ENCODE assay signal across 27 mouse cellular contexts in the genomic region with DNA sequence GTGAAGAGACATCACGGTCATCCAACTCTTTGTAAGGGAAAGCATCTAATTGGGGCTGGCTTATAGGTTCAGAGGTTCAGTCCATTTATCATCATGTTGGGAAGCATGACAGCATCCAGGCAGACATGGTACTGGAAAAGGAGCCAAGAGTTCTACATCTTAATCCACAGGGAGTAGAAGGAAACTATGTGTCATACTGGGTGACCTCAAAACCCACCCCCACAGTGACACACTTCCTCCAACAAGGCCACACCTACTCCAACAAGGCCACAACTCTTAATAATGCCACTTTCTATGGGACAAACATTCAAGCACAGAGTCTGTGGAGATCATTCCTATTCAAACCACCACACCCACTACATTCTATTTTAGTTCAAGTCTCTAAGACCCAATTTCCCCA. TPM values are rescaled to one million over a fixed set of nuclear protein-coding genes. Genes with fewer than 3 reads are reported as not detected.
DNase-seq lines count a peak whose midpoint lies in the region; ATAC-seq and TF ChIP-seq lines count a peak whose summit lies in the region.
"Had no signal": no experiment of that assay in that cellular context is flagged by ENCODE, and none has a peak within 500 bp of the region (broad histone marks: within the 10 kb centered on the region; RNA-seq: fewer than 3 reads in every experiment).

No protein-coding gene starts in this region.

- no peak for ATAC-seq in kidney, embryonic 16.5 days (ENCODE audit: low FRiP score, low TSS enrichment)
- no peak for ATAC-seq in midbrain, embryonic 11.5 days (ENCODE audit: low FRiP score)
- ATAC-seq in midbrain, embryonic 15.5 days (replicated peaks), result no peak
- ATAC-seq: forebrain, embryonic 13.5 days; hindbrain, embryonic 16.5 days; midbrain, embryonic 16.5 days; Patski had no signal

- WGBS in kidney, embryonic 16.5 days, result 78% methylated on average over 1 of the region's 1 CpGs
- 100% methylated on average over 1 of the region's 1 CpGs for WGBS in midbrain, embryonic 11.5 days
- 95% methylated on average over 1 of the region's 1 CpGs for WGBS in midbrain, embryonic 15.5 days
- 98% methylated on average over 1 of the region's 1 CpGs for WGBS in hindbrain, embryonic 10.5 days

- no peaks in the 10 kb centered on the region for H3K9me3 ChIP-seq in kidney, embryonic 16.5 days (ENCODE audit: low read length)
- no peaks in the 10 kb centered on the region for H3K9me3 ChIP-seq in midbrain, embryonic 11.5 days (ENCODE audit: control insufficient read depth, low read length)
- no peaks in the 10 kb centered on the region for H3K9me3 ChIP-seq in midbrain, embryonic 15.5 days
- H3K9me3 ChIP-seq in hindbrain, embryonic 10.5 days, result no peaks in the 10 kb centered on the region
- H3K9me3 ChIP-seq: forebrain, embryonic 13.5 days; G1E; heart, embryonic 15.5 days; kidney, embryonic 15.5 days; limb, embryonic 10.5 days; limb, embryonic 15.5 days; liver, embryonic 13.5 days; stomach, embryonic 15.5 days had no signal

- no peaks in the 10 kb centered on the region for H3K4me1 ChIP-seq in kidney, embryonic 16.5 days (ENCODE audit: insufficient read depth, low read length)
- no peaks in the 10 kb centered on the region for H3K4me1 ChIP-seq in midbrain, embryonic 11.5 days (ENCODE audit: control insufficient read depth, insufficient read depth, low read length)
- H3K4me1 ChIP-seq in midbrain, embryonic 15.5 days, result no peaks in the 10 kb centered on the region
- no peaks in the 10 kb centered on the region for H3K4me1 ChIP-seq in hindbrain, embryonic 10.5 days (replicated peaks)
- H3K4me1 ChIP-seq: forebrain, embryonic 13.5 days; heart, embryonic 15.5 days; kidney, embryonic 15.5 days; limb, embryonic 10.5 days; limb, embryonic 15.5 days; liver, embryonic 13.5 days; stomach, embryonic 15.5 days had no signal

- H3K27me3 ChIP-seq in kidney, embryonic 16.5 days (ENCODE audit: insufficient read depth, low read length), result no peaks in the 10 kb centered on the region
- no peaks in the 10 kb centered on the region for H3K27me3 ChIP-seq in midbrain, embryonic 11.5 days (ENCODE audit: control insufficient read depth, insufficient read depth, low read length)
- no peaks in the 10 kb centered on the region for H3K27me3 ChIP-seq in midbrain, embryonic 15.5 days (replicated peaks)
- no peaks in the 10 kb centered on the region for H3K27me3 ChIP-seq in hindbrain, embryonic 10.5 days (ENCODE audit: insufficient read depth, poor library complexity, severe bottlenecking)
- H3K27me3 ChIP-seq: forebrain, embryonic 13.5 days; heart, embryonic 15.5 days; kidney, embryonic 15.5 days; limb, embryonic 15.5 days; liver, embryonic 13.5 days; Patski; stomach, embryonic 15.5 days had no signal

- no peak overlapping the region for H3K4me2 ChIP-seq in kidney, embryonic 16.5 days (replicated peaks; ENCODE audit: low read depth, low read length)
- no peak overlapping the region for H3K4me2 ChIP-seq in midbrain, embryonic 11.5 days
- H3K4me2 ChIP-seq in midbrain, embryonic 15.5 days, result no peak overlapping the region
- H3K4me2 ChIP-seq: forebrain, embryonic 13.5 days; heart, embryonic 15.5 days; kidney, embryonic 15.5 days; limb, embryonic 15.5 days; liver, embryonic 13.5 days; stomach, embryonic 15.5 days had no signal

- TF ChIP-seq CTCF in gastrocnemius, adult 2 months (IDR thresholded peaks at IDR 0.05), result no peak

- H3K36me3 ChIP-seq in kidney, embryonic 16.5 days (ENCODE audit: insufficient read depth, low read length), result no peaks in the 10 kb centered on the region
- peaks cover 14% of the 10 kb centered on the region for H3K36me3 ChIP-seq in midbrain, embryonic 11.5 days (ENCODE audit: control insufficient read depth, insufficient read depth, low read length)
- H3K36me3 ChIP-seq in midbrain, embryonic 15.5 days (replicated peaks), result no peaks in the 10 kb centered on the region; the same call in 1 of the 2 replicates
- H3K36me3 ChIP-seq in hindbrain, embryonic 10.5 days, result peaks cover 80% of the 10 kb centered on the region
- H3K36me3 ChIP-seq: G1E; heart, embryonic 15.5 days; kidney, embryonic 15.5 days; limb, embryonic 10.5 days; limb, embryonic 15.5 days; liver, embryonic 13.5 days; stomach, embryonic 15.5 days had no signal

- H3K4me3 ChIP-seq in gastrocnemius, adult 2 months, result no peak overlapping the region
- H3K4me3 ChIP-seq in kidney, embryonic 16.5 days (ENCODE audit: low read length), result no peak overlapping the region
- H3K4me3 ChIP-seq in midbrain, embryonic 11.5 days (ENCODE audit: low read depth, low read length), result no peak overlapping the region
- H3K4me3 ChIP-seq in midbrain, embryonic 15.5 days, result no peak overlapping the region
- no peak overlapping the region for H3K4me3 ChIP-seq in hindbrain, embryonic 10.5 days
- H3K4me3 ChIP-seq: forebrain, embryonic 13.5 days; heart, embryonic 15.5 days; kidney, embryonic 15.5 days; limb, embryonic 10.5 days; limb, embryonic 15.5 days; liver, embryonic 13.5 days; stomach, embryonic 15.5 days had no signal

- H3K9ac ChIP-seq in kidney, embryonic 16.5 days (replicated peaks; ENCODE audit: low read length), result no peak overlapping the region
- no peak overlapping the region for H3K9ac ChIP-seq in midbrain, embryonic 11.5 days (ENCODE audit: low read length)
- no peak overlapping the region for H3K9ac ChIP-seq in midbrain, embryonic 15.5 days
- H3K9ac ChIP-seq: forebrain, embryonic 13.5 days; heart, embryonic 15.5 days; kidney, embryonic 15.5 days; limb, embryonic 15.5 days; liver, embryonic 13.5 days; stomach, embryonic 15.5 days had no signal

- intact Hi-C loops in gastrocnemius, adult 2 months (cut with DNase I), result loop anchor here (5.0 kb wide), 1 partner anchor 33 kb away; no protein-coding TSS in a partner anchor

- peak overlapping the region; percentile 63 for H3K27ac ChIP-seq in gastrocnemius, adult 2 months
- H3K27ac ChIP-seq in kidney, embryonic 16.5 days (ENCODE audit: low read length), result no peak overlapping the region
- H3K27ac ChIP-seq in midbrain, embryonic 11.5 days (ENCODE audit: low read depth, low read length), result no peak overlapping the region
- H3K27ac ChIP-seq in midbrain, embryonic 15.5 days, result no peak overlapping the region
- H3K27ac ChIP-seq in hindbrain, embryonic 10.5 days, result no peak overlapping the region
- H3K27ac ChIP-seq: forebrain, embryonic 13.5 days; heart, embryonic 15.5 days; kidney, embryonic 15.5 days; limb, embryonic 10.5 days; limb, embryonic 15.5 days; liver, embryonic 13.5 days; stomach, embryonic 15.5 days had no signal

- no peak for DNase-seq in gastrocnemius, adult 2 months
- DNase-seq in gastrocnemius, postnatal 10 days, result no peak
- peak; percentile 16 for DNase-seq in kidney, adult 11 months
- peak; percentile 10 for DNase-seq in midbrain, embryonic 11.5 days (ENCODE audit: low spot score, missing footprints)
- DNase-seq in embryo, embryonic 9.5 days (ENCODE audit: extremely low spot score), result no peak
- no peak for DNase-seq in hindbrain, embryonic 10.5 days (ENCODE audit: low spot score)
- DNase-seq: cerebellum, adult 8-10 months; cerebellum, postnatal 25 days; gastrocnemius, postnatal 36 days; layer of hippocampus, adult 9-11 months; liver, embryonic 13.5 days; lung, adult 18-20 months; lung, postnatal 10 days; right cerebral cortex, postnatal 25 days had no signal

RNA-seq across cellular contexts. Expression of gene Gabpa, which starts 24.5 kb away (rescaled TPM):
- 10 to 100 TPM; 23.6 to 34.1 TPM for total RNA-seq in gastrocnemius, adult 2 months (2021)
- total RNA-seq in gastrocnemius, postnatal 10 days (2021), result 10 to 100 TPM; 29.3 to 35.7 TPM
- polyA plus RNA-seq in kidney, embryonic 16.5 days (2015; fragmentation: Nextera tagmentation; extraction: Ambion mirVana), result 39.1 and 39.3 TPM in 2 replicates
- polyA plus RNA-seq in midbrain, embryonic 11.5 days (2014; fragmentation: Nextera tagmentation; extraction: Ambion mirVana), result 41.2 and 45.1 TPM in 2 replicates
- 17.5 and 18.7 TPM in 2 replicates for polyA plus RNA-seq in midbrain, embryonic 15.5 days (2015; fragmentation: Nextera tagmentation; extraction: Ambion mirVana)
- polyA plus RNA-seq in hindbrain, embryonic 10.5 days (2016; fragmentation: Nextera tagmentation; extraction: Ambion mirVana), result 28.5 and 35.1 TPM in 2 replicates

RNA-seq across cellular contexts. Expression of gene Atp5j, which starts 25.2 kb away (rescaled TPM):
- total RNA-seq in gastrocnemius, adult 2 months (2021), result 1,000 to 10,000 TPM; 1,011 to 1,386 TPM
- 1,000 to 10,000 TPM in 1 of 2 experiments, 100 to 1,000 TPM in 1; 958 to 1,126 TPM for total RNA-seq in gastrocnemius, postnatal 10 days (2021)
- 992 and 993 TPM in 2 replicates for polyA plus RNA-seq in kidney, embryonic 16.5 days (2015; fragmentation: Nextera tagmentation; extraction: Ambion mirVana)
- 778 and 822 TPM in 2 replicates for polyA plus RNA-seq in midbrain, embryonic 11.5 days (2014; fragmentation: Nextera tagmentation; extraction: Ambion mirVana)
- 708 and 715 TPM in 2 replicates for polyA plus RNA-seq in midbrain, embryonic 15.5 days (2015; fragmentation: Nextera tagmentation; extraction: Ambion mirVana)
- 802 and 846 TPM in 2 replicates for polyA plus RNA-seq in hindbrain, embryonic 10.5 days (2016; fragmentation: Nextera tagmentation; extraction: Ambion mirVana)

RNA-seq across cellular contexts. Expression of gene Jam2, which starts 36.3 kb away (rescaled TPM):
- 10 to 100 TPM; 13.6 to 24.9 TPM for total RNA-seq in gastrocnemius, adult 2 months (2021)
- total RNA-seq in gastrocnemius, postnatal 10 days (2021), result 10 to 100 TPM; 24.3 to 25.4 TPM
- polyA plus RNA-seq in kidney, embryonic 16.5 days (2015; fragmentation: Nextera tagmentation; extraction: Ambion mirVana), result 4.5 and 5.2 TPM in 2 replicates
- polyA plus RNA-seq in midbrain, embryonic 11.5 days (2014; fragmentation: Nextera tagmentation; extraction: Ambion mirVana), result 95.1 and 102 TPM in 2 replicates
- 22.8 and 23.1 TPM in 2 replicates for polyA plus RNA-seq in midbrain, embryonic 15.5 days (2015; fragmentation: Nextera tagmentation; extraction: Ambion mirVana)
- polyA plus RNA-seq in hindbrain, embryonic 10.5 days (2016; fragmentation: Nextera tagmentation; extraction: Ambion mirVana), result 46.5 and 52.6 TPM in 2 replicates
- total RNA-seq: neutrophil, adult 5-6 weeks had no signal
- polyA plus RNA-seq: G1E had no signal

Comparison
In these comparisons a context has a peak if more than half of its experiments do, and no peak if none do; other contexts are left out.
1. DNase-seq: peak in kidney, adult 11 months (single experiment) and midbrain, embryonic 11.5 days (single experiment); none in gastrocnemius, adult 2 months (single experiment), gastrocnemius, postnatal 10 days (single experiment), embryo, embryonic 9.5 days (single experiment) and hindbrain, embryonic 10.5 days (single experiment).